Mouse (Mus musculus) megakaryocyte, embryonic 14.5 days (primary cell): Measurements from ENCODE around the gene Lrrc37a.
"Not testable (repeated sequence)": the region's sequence is repeated elsewhere in the genome, so short reads cannot be mapped to it uniquely, and the experiment has no call there.

Experiments used
- FLI1 ChIP-seq: IDR thresholded peaks from 2 replicates; pipeline ENCODE4 v1.6.1; 2012; ENCODE audit warnings: low read length, inconsistent platforms, mixed read lengths
- GATA1 ChIP-seq: IDR thresholded peaks from 3 replicates; pipeline ENCODE4 v1.6.1; 2012; ENCODE audit warnings: mixed read lengths, low read length, inconsistent platforms, borderline replicate concordance

DNA sequence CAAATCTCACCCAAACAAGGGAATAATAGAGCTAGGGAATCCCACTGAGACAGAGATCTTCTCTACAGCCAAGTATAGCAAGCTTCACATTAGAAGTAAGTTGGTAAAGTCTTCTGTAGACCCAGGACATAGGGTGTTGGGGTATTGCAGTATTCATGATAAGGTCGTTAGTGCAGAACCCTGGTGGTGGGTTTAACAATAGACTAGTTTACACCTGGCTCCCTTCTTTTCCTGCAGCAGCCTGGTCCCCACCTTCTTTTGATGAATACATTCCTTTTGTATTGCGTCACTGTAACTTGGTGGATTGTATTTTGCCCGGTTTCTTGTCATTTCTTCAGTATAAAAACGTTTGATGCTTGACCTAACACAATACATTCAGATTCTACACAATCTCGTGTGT is 97.3 kb downstream of the Lrrc37a start:
- not testable (repeated sequence) for TF ChIP-seq GATA1, FLI1
